Mouse (Mus musculus) spleen, adult 2 months (tissue): Measurements from ENCODE around the gene Pde1a.

Experiments
- CTCF ChIP-seq: fragments of 200-500 bp; IDR thresholded peaks from 2 replicates; pipeline ENCODE4 v1.5.1; 2011; ENCODE audit warnings: mild to moderate bottlenecking, inconsistent platforms; ENCODE audit not compliant: insufficient read depth, insufficient read length, insufficient replicate concordance; ENCODE audit errors: extremely low read depth
- POLR2A ChIP-seq: fragments of 200-500 bp; IDR thresholded peaks from 2 replicates; pipeline ENCODE4 v1.6.1; 2011; ENCODE audit warnings: low read depth, low read length, inconsistent platforms

GRCm38 (mm10) chr2:80073426-80073825 is 55.8 kb downstream of the Pde1a start:
- no peak for TF ChIP-seq CTCF
- TF ChIP-seq POLR2A, result no peak
